Mouse (Mus musculus) urinary bladder, adult 18-20 months (tissue): Measurements from ENCODE around the gene Osbpl2.

ENCODE experiments used
- DNase-seq, 2 experiments: peaks; one replicate each; pipeline ENCODE4 v3.0.0; 2022; ENCODE audit warnings: low spot score in 2 of 2, mixed read lengths in 2 of 2

Osbpl2 gene

GRCm38 (mm10) chr2:180118661-180119438, at the start of gene Osbpl2:
TSS of gene Osbpl2 (plus strand) at chr2:180119306.
- peak; percentile 99 to 100 for DNase-seq

DNA sequence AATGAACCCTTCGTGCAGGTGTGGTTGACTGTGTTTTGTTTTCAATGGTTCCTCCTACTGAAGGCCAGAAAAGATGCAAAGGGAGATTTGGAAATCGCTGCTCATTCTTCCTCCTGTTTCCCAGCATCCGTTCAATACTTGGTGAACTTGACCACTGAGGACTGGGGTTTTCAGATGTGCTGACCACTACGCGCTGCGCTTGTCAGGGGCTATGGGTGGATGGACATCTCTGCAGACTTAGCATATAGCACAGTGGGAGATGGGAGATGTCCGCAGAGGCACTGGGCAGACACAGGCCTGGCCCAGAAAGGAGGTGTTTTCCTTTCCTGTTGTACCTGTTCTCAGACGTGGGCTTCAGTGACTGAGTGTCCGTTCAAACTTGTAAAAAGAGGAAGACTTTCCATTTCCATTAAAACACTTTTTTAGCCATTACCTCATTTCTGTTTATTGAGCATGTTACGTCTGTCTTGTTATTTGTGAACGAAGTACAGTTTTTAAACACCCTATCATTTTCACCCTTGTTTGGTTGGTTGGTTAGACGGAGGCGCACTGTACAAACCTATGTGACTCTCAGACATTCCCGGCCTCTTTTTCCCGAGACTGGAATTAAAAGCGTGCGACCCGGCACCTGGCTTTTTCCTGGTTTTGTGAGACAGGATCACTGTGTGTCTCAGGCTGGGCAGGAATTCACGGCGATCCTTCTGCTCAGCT, 49.2 kb upstream of the Osbpl2 start:
- DNase-seq = no peak

DNA sequence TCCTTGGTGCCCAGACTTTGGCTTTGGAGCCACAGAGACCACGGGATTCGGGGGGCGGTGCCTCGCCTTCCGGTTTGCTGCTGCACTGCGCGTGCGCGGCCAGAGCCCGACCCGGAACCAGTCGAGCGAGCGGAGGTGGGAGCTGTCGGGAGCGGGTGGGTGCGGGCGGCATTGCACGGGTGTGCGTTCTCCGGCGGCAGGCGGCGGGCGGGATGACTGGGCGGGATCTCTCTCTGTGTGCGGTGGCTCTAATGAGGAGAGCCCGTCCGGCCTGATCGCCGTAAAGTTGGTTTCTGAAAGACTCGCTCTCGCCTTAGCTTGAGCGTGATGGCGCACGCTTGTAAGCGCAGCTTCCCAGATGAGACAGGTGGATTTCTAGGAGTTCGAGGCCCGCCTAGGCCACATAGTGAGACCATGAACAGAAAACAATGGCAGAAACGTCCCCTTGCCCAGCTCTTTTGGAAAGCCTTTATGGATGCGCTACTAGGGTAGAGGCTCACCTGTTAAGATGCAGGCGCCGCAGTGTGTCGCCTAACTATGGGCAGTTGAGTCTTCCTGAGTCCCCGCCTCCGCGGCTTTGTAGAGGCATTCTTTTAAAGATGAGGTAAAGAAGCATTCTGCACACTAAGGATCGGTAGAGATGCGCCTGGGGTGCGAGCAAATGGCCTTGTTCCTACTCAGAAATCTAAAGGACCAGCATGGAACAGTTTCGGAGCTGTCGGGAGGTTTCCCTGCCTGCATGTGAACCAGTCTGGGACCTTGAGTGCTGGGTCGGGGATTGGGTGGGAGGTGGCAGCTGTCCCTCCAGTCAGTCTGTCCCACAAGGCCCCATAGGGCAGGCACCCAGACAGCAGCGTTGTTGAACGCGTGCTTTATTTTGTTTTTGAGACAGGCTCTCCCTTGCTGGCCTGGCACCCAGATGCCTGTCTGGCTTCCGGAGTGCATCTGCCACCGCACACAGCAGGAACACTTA, 48.3 kb upstream of the Osbpl2 start, which contains the start of gene Mtg2:
Gene Mtg2, plus strand, starts transcription at position 108 of the 973 bp plus-strand sequence.
- DNase-seq = peak; percentile 94 to 95

GRCm38 (mm10) chr2:180071671-180072070, 47.4 kb upstream of the Osbpl2 start:
- DNase-seq = no peak

DNA sequence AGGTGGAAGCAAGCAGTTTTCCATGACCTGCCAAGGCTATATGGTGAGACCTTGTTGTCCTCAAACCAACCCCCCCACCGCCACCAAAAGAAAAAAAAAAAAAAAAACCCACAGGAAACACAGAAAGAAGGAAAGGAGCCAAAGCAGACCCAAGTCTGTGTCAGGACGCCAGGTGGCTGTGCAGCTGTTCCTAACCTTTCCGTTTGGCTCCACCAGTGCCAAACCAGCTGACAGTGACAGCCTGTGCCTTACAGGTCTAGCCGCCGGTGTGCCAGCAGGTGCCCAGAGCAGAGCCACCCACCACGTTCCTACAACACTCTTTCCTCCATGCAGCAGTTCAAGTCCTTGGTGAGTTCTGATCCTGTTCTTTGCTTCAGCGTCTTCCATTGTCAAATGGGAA, 46.2 kb upstream of the Osbpl2 start:
- no peak for DNase-seq

- DNase-seq = no peak
These were observed 41.5 kb upstream of the Osbpl2 start for GRCm38 (mm10) chr2:180077622-180078021.

GRCm38 (mm10) chr2:180080680-180081079, 38.4 kb upstream of the Osbpl2 start:
- no peak for DNase-seq

GRCm38 (mm10) chr2:180083063-180083462, 36.0 kb upstream of the Osbpl2 start:
- DNase-seq = no peak

GRCm38 (mm10) chr2:180084565-180084964, 34.5 kb upstream of the Osbpl2 start:
- no peak for DNase-seq

DNA sequence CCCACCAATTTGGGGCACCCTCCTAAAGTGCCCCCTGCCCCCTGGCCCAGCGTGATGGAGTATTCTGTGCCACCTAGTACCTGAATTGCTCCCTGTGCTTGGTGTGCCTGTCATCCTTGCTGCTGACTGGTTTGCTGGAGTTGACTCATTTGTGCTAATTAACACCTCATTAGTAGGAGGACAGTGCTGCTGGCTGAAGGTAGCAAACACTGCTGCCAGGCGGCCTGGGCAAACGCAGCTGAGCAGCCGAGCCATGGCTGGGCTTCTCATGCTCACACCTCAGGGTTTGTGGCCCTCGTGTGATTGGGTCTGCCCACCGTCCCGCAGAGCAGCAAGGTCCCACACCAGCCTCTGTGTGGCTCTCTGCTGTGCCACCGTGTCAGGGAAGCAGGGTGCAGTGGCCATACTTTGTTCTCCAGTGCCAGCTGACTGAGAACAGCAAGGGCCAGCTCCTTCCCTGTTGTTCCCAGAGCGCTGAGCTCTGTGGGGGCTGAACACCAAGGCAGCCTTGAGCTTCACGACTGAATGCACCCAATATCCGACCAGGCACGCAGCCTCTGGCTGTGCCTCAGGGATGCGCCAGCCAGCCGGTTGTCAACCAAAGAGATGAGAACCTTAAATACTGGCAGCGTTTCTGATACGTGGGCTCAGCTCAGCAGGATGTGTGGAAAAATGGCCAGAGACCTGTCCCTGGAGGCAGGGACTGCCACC, 33.0 kb upstream of the Osbpl2 start:
- no peak for DNase-seq

- DNase-seq = no peak
These were observed 32.5 kb upstream of the Osbpl2 start for GRCm38 (mm10) chr2:180086637-180087027.

GRCm38 (mm10) chr2:180087472-180087871, 31.6 kb upstream of the Osbpl2 start:
- no peak for DNase-seq

DNA sequence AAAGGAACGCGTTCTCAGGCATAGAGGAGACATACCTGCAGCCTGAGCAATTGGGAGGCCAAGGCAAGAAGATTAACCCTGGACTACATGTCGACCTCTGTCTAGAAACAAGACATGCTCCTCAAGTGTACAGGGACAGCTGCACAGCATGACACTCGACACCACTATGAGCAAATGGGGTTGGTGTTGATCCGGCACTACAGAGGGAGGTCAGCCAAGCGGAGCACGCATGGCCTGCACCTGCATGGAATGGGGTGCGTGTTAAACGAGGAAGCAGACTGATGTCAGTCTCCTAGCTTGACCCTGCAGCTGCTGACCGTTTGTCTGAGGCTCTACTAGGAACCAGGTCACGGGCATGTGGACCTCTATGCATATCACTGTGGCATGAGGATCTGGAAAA, 28.8 kb upstream of the Osbpl2 start:
- no peak for DNase-seq

GRCm38 (mm10) chr2:180095711-180096110, 23.4 kb upstream of the Osbpl2 start:
- DNase-seq = no peak

DNA sequence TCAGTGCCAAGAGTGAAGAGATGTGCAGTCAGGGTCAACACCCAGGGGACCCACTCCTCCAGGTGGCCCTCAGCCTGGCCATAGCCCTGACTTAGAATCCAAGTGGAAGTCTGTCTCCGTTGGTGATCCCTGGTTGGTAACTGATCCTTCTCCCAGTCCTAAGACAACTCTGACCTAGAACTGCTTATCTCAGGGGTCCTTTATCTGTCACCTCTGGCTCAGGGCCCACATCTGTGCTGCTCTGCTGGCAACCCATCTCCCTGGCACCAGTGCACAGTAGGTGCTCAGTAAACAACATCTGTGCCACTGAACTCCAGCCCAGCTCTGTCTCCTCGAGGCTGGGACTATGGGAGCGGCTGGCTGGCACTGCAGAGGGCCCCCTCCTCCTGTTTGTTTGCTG, 21.5 kb upstream of the Osbpl2 start:
- DNase-seq = no peak

DNA sequence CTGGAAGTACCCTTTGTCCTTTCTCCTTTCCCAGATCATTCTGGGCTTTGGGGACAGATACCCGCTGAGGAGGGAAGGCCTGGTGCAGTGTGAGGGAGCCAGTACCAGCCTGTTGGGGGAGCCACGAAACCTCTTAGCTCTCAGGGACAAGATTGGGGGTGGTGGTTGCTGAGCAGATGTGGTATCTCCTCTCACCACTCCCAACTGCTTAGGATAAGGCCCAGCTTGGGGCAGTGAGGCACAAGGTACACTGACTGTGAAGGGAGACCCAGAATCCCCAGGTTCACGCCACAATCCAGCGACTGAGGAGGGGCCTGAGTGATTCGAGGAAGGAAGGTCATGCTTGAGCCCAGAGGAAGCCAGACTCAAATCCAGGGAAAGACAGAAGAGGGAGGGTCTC, 20.9 kb upstream of the Osbpl2 start:
- no peak for DNase-seq

- no peak for DNase-seq
These were observed 19.6 kb upstream of the Osbpl2 start for GRCm38 (mm10) chr2:180099529-180099928.

DNA sequence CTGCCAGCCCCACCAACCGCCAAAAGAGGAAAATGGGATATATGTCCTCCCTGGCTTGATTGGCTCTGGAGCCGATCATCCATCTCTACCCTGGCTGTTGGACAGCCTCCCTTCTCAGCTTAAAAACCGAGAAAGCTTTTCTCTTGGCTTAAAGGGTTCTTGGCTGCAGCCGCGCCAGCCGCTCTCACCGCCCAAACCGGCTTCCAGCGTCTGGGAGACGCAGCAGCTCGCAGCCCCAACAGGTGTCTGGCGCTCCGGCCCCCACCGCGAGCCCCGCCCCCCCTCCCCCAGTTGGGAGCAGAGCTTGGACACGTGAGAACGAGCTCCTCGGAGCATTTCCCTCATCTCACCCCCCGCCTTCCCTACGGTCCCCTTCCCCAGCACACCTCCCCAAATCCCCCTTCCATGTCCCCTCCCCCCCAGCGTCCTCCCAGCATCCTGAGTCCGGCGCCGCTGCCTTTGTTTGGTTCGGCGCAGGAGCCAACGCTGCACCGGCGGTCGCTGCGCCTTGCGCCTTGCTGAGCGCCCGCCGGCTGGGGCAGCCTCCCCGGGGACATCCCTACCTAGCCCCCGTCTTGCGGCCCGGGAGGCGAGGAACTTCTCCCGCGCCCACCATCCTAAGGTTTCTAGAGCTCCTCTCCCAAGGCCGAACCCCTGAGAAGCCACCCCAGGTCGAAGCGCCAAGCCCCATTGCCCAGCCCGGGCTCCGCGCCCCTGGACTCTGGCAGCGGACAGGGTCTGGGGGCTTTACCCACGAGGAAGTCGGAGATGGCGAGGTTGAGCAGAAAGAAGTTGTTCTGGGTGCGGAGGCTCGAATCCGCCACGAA, 15.7 kb upstream of the Osbpl2 start:
- DNase-seq = no peak

GRCm38 (mm10) chr2:180103978-180104658, 15.0 kb upstream of the Osbpl2 start, which contains the start of gene Hrh3:
TSS of gene Hrh3 (minus strand) at chr2:180104488.
- peak; percentile 66 to 86 for DNase-seq
